Mouse (Mus musculus): ENCODE measurements at regions not wholly inside any gene's neighbourhood (a gene's known extent, or its start where the extent isn't known, plus 50 kb on each side); places are given as distances from the start of the nearest gene placed in this dataset.
A peak's percentile ranks its signal among the peaks of the same experiment; 100 is the strongest.

GRCm38 (mm10) chr1:128820527-128820926 is 228.4 kb upstream of the Cxcr4 start:
- TF ChIP-seq POLR2AphosphoS2 (IDR thresholded peaks at IDR 0.05; ENCODE audit: low read depth, low read length) (no peak), TCF12 (IDR thresholded peaks at IDR 0.05; ENCODE audit: low read depth, low read length) (no peak), EP300 (IDR thresholded peaks at IDR 0.05; ENCODE audit: low read length) (no peak), CTCF (conservative IDR thresholded peaks at IDR 0.05 in 1 of 2, IDR thresholded peaks at IDR 0.05 in 1 of 2; ENCODE audit: low read depth in 2 of 2, low read length in 2 of 2) (peak in 1 of 2 experiments; percentile 44; a peak in 3 of 4 replicates), HCFC1 (IDR thresholded peaks at IDR 0.05; ENCODE audit: low read depth, low read length) (no peak), USF1 (IDR thresholded peaks at IDR 0.05; ENCODE audit: low read depth, low read length) (no peak), MAFK (IDR thresholded peaks at IDR 0.05; ENCODE audit: insufficient replicate concordance, low read length) (no peak), ELF1 (IDR thresholded peaks at IDR 0.05; ENCODE audit: low read depth, low read length) (no peak), POLR2A (IDR thresholded peaks at IDR 0.05; ENCODE audit: low read depth, low read length) (no peak), UBTF (IDR thresholded peaks at IDR 0.05; ENCODE audit: low read depth, low read length) (no peak), MAX (IDR thresholded peaks at IDR 0.05; ENCODE audit: low read length) (no peak), ZMIZ1 (IDR thresholded peaks at IDR 0.05; ENCODE audit: low read depth, low read length) (no peak), USF2 (conservative IDR thresholded peaks at IDR 0.05; ENCODE audit: low read depth, low read length) (no peak)

Measured in CH12.LX (cell line).